Mouse (Mus musculus) telencephalon, adult 2 months (tissue): ENCODE results near the gene Iqcn.

ENCODE experiments used
- DNase-seq: peaks from one replicate; pipeline ENCODE4 v3.0.0-alpha.2; 2011; ENCODE audit warnings: low read depth, low spot score

The Iqcn gene

DNA sequence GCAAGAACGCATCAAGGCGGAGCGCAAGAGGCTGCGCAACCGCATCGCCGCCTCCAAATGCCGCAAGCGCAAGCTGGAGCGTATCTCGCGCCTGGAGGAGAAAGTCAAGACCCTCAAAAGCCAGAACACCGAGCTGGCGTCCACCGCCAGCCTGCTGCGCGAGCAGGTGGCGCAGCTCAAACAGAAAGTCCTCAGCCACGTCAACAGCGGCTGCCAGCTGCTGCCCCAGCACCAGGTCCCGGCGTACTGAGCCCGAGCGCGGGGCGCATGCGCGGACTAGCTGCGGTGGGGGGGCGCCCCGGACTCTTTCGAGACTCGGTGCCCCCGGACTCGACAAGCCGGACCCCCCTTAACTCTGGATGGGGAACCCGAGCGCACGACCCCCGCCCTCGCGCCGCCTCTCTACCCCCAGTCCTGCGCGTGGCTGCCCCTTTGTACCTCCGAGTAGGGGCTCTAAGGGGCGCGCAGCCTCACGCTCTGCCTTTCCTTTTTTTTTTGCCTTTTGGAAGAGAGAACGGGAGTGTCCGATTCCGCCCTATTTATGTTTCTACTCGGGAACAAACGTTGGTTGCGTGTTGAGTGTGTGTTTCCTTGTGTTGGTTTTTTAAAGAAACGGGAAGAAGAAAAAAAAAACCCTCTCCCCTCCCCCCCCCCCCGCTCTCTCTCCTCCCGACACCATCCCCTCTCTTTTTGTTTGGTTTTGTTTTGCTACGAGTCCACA lies 3.3 kb upstream of the Iqcn start:
- no peak for DNase-seq

DNA sequence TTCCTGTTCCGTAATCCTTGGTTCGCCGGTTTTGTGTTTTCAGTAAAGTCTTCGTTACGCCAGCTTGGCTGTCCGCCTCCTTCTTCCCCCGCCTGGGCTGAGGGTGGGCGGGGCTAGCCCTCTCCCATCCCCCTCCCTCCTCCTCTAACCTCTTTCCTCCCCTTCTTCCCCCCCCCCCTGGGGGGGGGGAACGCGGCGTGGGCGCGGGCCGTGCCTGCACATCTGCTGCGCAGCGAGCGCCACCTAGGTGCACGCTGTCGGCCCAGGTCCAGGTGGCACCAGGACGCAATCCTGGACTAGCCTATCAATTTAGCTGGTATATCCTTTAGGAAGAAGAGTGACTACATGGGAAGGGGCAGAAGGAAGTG lies 2.7 kb upstream of the Iqcn start:
- DNase-seq: peak; percentile 88

DNA sequence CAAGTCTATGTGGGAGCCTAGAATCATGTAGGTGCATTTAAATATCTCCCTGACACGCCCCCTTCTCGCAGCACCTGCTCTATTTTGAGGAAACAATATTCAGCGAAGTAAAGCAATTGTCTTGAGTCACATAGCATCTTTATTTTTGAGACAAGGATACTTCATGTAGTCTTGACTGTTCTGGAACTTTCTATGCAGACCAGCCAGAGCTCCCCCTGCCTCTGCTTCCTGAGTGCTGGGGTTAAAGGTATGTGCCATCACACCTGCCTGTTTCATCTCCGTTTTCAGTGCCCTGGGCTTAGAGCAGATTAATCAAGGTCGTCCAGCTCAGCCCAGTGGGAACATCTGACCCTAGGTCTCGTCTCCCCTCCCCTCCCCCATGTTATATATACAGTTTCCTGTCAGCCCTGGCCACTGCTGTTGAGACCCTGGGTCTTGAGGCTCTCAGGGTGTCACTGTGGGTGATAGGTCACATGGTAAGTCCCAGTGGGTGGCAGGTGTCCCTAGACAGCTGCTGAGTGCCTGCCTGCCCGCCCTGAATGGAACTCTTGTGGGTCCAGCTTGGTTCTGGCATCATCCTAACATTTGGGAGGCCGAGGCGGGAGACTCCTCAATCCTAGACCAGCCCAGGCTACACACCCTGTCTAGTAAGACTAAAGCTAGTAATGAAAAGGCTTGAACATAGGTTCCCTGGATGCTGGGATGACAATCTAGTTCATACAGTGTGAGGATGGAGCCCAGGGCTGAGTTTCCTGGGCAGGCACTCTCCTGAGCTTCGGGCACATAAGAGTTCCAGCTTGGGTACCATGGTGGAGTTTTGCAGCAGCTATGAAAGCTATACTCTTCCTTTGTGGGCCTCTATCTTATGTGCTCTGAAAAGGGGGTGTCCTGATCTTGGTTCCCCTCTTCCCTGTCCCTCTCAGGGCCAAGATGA lies 1.9 kb upstream of the Iqcn start:
- DNase-seq: no peak

- no peak for DNase-seq
These were observed 1.0 kb upstream of the Iqcn start for GRCm38 (mm10) chr8:70701982-70702841.

DNA sequence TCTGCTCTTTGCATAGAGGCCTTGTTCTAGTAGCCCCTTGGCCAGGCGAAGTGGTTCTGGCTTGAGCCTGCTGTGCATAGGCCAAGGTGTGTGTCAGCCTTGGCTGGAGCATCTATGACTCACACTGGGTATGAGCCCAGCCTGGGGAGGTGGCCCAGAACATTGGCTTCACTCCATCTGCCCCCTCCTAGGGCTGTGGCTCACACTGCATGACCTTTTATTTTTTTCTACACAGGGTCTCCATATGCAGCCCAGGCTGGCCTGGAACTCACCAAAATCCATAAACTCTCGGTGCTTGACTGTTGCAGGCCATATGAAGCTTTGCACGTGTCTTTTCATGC lies 445 bp upstream of the Iqcn start:
- no peak for DNase-seq

- no peak for DNase-seq
These were observed 5.0 kb downstream of the Iqcn start for GRCm38 (mm10) chr8:70708281-70708680.

DNA sequence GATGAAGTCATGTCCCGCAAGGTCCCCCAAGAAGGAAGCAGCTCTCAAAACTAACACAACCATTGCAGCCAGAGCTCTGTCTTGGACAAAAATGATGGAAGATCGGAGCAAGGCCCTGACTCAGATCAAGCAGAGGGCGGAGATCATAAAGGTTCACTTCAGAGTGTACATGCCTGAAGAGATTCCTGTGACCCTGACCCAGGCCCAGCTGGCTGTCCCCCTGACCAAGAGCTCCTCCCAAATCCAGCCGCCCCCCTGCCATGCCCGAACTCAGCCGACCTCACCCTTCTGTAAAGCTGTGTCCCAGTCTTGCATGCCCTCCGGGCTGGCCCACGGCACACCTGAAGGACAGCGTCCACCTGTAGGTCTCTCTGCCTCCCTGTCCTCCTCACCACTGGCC lies 6.5 kb downstream of the Iqcn start:
- DNase-seq: no peak

DNA sequence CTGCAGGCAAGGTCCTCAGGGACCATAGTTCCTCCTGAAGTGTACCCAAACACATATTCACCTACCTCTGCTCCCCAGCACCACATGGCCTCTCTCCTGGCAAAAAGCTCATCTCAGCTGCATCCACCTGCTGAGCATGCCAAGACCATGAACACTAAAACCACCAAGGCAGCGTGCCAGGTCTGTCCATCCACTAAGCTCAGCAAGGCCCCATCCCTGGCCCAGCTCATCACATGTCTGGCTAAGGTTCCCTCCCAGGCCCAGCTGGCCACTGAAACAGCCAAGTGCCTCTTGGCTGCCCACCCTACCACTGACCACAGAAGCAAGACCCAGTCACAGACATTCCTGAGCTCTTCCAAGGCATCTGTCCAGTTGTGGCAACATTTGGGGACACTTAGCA lies 7.0 kb downstream of the Iqcn start:
- no peak for DNase-seq

DNA sequence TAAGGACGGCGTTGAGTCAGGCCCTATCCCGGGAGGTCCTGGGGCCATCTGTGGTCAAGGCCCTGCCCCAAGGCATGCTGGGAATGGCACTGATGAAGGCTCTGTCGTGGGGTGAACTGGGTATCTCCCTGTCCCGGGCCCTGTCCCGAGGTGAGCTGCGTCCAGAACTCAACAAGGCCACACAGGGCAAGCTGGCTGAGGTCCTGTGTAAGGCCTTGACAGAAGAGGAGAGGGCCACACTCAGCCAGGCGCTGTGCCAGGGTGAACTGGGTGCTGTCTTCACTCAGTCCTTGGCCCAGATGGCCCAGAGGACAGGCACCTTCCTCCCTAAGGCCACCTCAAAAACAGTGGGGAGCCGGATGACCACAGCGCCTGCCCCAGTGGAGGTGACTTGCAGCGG lies 7.8 kb downstream of the Iqcn start:
- no peak for DNase-seq

DNA sequence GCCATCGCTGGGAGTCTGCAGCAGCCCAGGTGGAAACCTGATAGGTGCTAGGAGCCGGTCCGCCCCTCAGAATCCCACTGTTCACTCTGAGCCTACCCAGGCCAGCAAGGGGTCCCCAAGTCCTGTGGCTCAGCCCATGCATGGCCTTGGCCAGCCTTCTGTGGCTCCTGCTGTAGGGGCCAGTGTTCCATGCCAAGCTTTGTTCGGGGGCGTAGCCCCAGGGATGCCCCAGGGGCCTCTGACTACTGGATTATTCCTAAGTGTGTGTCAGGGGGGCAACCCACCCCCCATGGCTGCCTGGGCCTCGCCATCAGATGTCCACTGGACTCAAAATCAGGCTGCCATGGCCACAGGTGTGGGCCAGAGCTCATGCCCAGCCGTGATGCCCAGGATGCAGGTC lies 10.7 kb downstream of the Iqcn start:
- DNase-seq: no peak

DNA sequence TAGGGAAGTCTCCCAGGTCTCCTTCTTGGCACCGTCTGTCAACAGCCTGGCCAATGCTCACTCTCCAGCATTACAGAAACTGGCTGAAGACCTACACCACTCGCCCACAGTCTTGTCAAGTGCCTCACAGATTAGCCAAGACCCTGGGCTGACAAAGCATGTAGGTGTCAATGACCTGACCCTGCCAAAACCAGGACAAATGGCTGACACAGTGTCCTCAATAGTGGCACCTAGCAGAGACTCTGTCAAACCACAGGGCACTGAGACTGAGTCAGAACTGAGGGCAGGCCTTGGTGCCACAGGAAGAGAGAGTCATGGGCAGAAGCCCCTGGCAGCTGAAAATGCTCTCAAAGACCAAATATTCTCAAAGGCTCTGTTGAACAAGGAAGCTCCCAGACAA lies 11.8 kb downstream of the Iqcn start:
- DNase-seq: no peak

DNA sequence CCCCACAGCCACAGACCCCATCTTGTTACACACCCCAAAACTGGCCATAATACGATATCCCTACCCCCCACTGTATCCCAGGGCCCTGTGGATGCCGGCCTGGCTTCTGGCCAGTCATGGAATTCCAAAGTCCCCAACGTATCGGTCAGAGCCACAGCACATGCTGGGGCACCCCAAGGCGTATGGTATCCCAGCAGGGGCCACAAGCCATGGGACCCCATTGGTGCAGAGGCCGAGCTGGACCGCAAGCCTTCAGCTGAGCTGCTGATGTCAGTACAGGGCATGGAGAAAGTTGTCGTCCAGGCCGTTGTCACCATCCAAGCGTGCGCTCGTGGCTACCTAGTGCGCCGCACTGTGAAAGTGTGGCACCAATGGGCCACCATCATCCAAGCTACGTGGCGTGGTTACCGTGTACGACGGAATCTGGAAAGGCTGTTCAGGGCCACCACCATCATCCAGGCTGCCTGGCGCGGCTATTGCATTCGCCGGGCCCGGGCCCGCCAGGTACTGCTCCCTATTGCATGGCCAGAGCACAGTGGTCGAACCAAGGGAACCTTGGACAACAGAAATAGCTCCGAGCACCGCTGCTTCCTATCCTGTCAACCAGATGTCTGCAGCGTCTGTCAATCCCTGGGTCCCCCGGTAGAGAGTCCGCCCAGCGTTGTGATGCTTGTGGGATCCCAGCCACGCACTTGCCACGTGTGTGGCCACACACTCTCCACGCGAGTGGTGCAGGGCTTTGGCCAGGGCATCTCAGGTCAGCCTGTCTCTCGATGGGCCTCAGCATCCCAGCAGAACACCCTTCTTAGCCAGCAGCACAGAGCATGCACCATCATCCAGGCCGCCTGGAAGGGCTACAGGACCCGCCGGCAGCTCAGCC lies 13.5 kb downstream of the Iqcn start:
- no peak for DNase-seq

GRCm38 (mm10) chr8:70718297-70718696 lies 15.0 kb downstream of the Iqcn start, which contains the start of gene Gm3336:
Gene Gm3336 (plus strand): TSS chr8:70718543.
- DNase-seq: no peak

DNA sequence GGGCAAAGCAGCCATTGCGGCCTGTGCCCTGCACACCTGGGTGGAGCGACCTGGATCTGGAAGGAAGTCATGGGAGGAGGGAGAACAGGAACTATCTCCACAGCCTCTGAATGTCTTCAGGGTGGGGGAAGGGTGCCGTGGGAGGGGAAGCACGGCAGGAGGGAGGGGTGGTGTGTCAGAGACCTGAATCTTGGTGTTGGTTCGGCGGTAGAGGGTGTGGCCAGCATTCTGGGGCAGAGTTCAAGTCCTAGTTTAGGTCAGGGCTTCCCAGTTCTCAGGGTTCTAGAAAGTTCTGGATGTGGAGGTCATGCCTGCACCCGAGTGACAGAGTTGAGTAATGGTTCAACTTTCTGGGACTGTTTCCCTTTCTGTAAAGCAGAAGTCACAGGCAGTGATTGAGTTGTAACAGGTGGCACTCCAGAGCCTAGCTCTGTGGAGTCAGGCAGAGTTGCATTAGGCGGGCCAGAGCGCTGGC lies 16.6 kb downstream of the Iqcn start:
- no peak for DNase-seq

DNA sequence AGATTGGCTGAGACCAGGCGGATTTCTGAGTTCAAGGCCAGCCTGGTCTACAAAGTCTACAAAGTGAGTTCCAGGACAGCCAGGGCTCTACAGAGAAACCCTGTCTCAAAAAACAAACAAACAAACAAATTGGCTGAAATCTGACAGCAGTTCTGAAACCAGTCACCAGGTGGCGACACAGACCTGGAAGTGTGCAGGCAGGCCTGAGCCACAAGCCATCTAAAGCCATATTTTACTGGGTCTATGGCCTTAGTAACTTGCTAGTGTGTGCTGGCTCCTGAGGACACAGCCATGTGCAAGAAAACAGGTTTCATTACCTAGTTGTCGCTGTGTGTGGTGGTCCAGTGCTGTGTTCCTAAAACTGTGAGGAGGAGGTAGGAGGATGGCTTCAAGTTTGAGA lies 17.5 kb downstream of the Iqcn start:
- no peak for DNase-seq

- no peak for DNase-seq
These were observed 18.3 kb downstream of the Iqcn start for GRCm38 (mm10) chr8:70721601-70722000.

DNA sequence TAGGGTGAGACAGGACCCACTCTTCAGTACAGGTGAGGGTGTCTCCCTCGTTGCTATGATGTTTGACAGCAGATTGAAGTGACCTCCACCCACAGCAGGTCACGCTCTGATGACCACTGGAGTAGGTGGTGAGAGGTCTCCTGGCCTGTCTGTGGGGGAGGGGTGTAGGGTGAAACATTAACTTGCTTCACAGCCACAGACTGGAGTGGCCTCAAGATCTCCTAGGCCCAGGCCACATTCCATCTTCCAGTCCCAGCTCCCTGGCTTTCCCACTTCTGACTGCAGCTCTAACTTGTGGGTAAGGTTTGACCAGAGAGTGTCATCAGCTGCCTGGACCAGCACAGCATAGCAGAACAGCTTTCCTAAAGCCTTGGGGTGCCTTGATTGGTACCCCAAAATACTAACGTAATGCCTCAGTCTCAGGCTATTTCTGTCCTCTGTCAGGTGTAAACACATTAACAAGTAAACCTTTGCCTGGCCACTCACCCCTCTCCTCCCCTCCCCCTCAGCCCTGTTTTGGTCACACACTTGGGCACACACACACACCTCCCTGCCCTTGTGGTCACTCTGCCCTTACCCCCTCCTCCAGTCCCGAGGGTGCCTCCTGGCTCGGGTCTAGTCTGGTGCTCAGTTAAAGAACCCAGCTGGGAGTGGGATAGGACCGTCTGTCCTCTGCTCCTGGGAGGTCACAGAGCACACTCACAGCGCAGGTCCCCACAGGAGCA lies 20.4 kb downstream of the Iqcn start, which contains the start of gene Pde4c:
Gene Pde4c (plus strand): TSS at position 235 of the 725 bp plus-strand sequence.
- DNase-seq: no peak

- DNase-seq: no peak
These were observed 21.0 kb downstream of the Iqcn start for GRCm38 (mm10) chr8:70724216-70724615.

DNA sequence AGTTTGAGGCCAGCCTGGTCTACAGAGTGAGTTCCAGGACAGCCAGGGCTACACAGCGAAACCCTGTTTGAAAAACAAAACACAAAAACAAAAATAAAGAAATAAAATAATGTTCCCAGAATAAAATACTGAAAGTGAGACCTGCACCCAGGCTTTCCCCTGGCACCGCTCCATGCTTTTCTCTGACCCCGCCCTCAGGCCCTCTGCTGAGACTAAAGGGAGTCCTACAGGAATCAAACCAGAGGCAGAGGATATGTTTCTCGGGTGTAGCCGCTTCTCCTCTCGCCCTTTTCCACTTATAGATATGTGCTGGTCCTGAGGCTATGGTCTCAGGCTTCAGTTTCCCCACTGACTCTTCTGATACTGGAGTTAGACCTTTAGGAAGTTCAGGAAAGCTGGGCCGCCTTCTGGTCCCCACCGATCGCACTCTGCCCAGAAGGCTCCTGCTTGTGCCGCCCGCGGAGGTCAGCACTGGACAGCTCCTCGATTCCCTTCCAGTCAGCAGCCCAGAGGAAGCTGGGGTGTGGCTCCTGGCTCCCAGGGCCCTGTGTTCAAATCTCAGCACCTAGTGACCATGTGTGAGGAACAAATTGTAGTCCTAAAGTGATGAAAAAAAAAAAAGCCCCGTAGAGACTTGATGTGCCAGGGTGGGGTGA lies 22.7 kb downstream of the Iqcn start:
- no peak for DNase-seq

DNA sequence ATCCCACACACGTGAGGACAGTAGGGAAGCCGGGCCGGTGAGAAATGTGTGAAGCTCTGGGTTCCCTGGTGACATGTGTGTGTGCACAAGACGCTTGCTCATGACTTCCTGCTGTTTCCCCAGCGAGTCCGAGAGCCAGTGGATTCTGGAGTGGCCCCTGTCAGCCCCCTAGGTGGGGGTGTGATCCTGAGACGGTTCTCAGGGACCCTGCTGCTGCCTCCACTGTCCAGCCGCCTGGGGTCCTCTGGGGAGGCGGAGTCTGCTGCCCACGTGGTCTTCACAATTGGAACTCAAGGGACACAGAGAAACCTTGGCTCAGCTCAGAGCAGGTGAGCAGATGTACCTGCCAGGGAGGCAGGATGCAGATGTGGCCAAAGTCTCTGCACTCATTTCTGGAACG lies 23.5 kb downstream of the Iqcn start:
- DNase-seq: no peak
